Mouse (Mus musculus) stomach, postnatal 0 days (tissue): Measurements from ENCODE around the gene Ess2. TPM values are rescaled to one million over a fixed set of nuclear protein-coding genes. Genes with fewer than 3 reads are reported as not detected.
A peak's percentile ranks its signal among the peaks of the same experiment; 100 is the strongest.

Source experiments
- ATAC-seq: fragments of 200-750 bp; cut with Nextera tagmentation; 2 replicates; pipeline ENCODE4 v1.8.0; 2017; ENCODE audit not compliant: low FRiP score, low TSS enrichment
- DNase-seq: peaks from one replicate; pipeline ENCODE4 v3.0.0-alpha.2; 2016; ENCODE audit warnings: low spot score
- H3K27ac ChIP-seq: fragments of 300-500 bp; sonication (generic); replicated peaks from 2 replicates; pipeline ENCODE4 v1.5.1; 2014; ENCODE audit warnings: mild to moderate bottlenecking, control low read depth
- H3K27me3 ChIP-seq: fragments of 300-500 bp; sonication (generic); 2 replicates; pipeline ENCODE4 v1.6.1; 2014; ENCODE audit warnings: low read length; ENCODE audit not compliant: control insufficient read depth, insufficient read depth
- H3K36me3 ChIP-seq: fragments of 300-500 bp; sonication (generic); 2 replicates; pipeline ENCODE4 v1.6.1; 2014; ENCODE audit warnings: low read length, mixed read lengths; ENCODE audit not compliant: control insufficient read depth, insufficient read depth
- H3K4me1 ChIP-seq: fragments of 300-500 bp; sonication (generic); replicated peaks from 2 replicates; pipeline ENCODE4 v1.6.1; 2014; ENCODE audit warnings: antibody characterized with exemption; ENCODE audit not compliant: control insufficient read depth, insufficient read depth
- H3K4me2 ChIP-seq: fragments of 300-500 bp; sonication (generic); replicated peaks from 2 replicates; pipeline ENCODE4 v1.6.1; 2014; ENCODE audit warnings: low read depth, mild to moderate bottlenecking, control low read depth, moderate library complexity
- H3K4me3 ChIP-seq: fragments of 300-500 bp; sonication (generic); 2 replicates; pipeline ENCODE4 v1.5.1; 2014; ENCODE audit warnings: low read depth, low read length, control low read depth
- H3K9ac ChIP-seq: fragments of 300-500 bp; sonication (generic); 2 replicates; pipeline ENCODE4 v1.6.1; 2014; ENCODE audit warnings: mild to moderate bottlenecking, low read length, control low read depth, mixed read lengths
- H3K9me3 ChIP-seq: fragments of 300-500 bp; sonication (generic); 2 replicates; pipeline ENCODE4 v1.6.1; 2016; ENCODE audit warnings: low read length; ENCODE audit not compliant: control insufficient read depth
- CTCF ChIP-seq: IDR thresholded peaks from 2 replicates; pipeline ENCODE4 v1.5.1; 2016; ENCODE audit warnings: antibody characterized with exemption, low read depth, mild to moderate bottlenecking, moderate library complexity
- EP300 ChIP-seq: optimal IDR thresholded peaks from 2 replicates; pipeline ENCODE3; 2016; ENCODE audit warnings: antibody characterized with exemption
- WGBS: fragments of 180-500 bp; shearing (Covaris S2); extraction: QIAGEN DNeasy Blood & Tissue Kit; methylation state at CpG from one replicate; pipeline ENCODE4 v1.1.7; 2014; 5-methylcytosine and 5-hydroxymethylcytosine counted together
- polyA plus RNA-seq: library from polyadenylated mRNA; unstranded; fragments of >200 nt; fragmentation: Nextera tagmentation; extraction: Ambion mirVana; gene quantifications from 2 replicates; pipeline ENCODE4 v1.2.1, GENCODE M21; 2015

Gene Ess2
- polyA plus RNA-seq, 1 experiment from 2014 or later, result 15.6 TPM

DNA sequence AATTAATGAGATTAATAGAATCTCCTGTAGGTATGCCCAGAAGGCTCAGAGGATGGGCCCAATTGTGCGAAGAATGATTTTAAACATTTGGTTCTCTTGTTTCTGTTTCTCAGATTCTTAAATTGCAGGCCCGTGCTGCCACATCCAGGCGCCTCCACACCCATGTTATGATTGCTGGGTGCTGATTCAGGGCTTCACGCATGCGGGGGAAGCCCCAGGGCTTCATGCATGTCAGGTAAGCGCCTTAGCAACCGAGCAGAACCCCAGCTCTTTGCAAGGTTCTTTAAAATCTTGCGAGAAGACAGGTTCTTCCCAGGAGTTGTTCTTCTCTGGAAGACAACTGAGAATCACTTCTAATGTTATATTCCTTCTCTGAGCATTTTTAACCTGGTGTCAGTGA lies 32.3 kb upstream of the Ess2 start:
- H3K9ac ChIP-seq, result no peak overlapping the region
- H3K27me3 ChIP-seq, result no peaks in the 10 kb centered on the region
- H3K4me3 ChIP-seq, result no peak overlapping the region
- no peaks in the 10 kb centered on the region for H3K9me3 ChIP-seq
- H3K4me2 ChIP-seq, result no peak overlapping the region
- H3K27ac ChIP-seq, result no peak overlapping the region
- H3K4me1 ChIP-seq, result no peaks in the 10 kb centered on the region
- 59% methylated on average over 8 of the region's 8 CpGs for WGBS
- no peaks in the 10 kb centered on the region for H3K36me3 ChIP-seq
- ATAC-seq (no peak), DNase-seq (no peak)
- TF ChIP-seq EP300 (no peak), CTCF (no peak)

DNA sequence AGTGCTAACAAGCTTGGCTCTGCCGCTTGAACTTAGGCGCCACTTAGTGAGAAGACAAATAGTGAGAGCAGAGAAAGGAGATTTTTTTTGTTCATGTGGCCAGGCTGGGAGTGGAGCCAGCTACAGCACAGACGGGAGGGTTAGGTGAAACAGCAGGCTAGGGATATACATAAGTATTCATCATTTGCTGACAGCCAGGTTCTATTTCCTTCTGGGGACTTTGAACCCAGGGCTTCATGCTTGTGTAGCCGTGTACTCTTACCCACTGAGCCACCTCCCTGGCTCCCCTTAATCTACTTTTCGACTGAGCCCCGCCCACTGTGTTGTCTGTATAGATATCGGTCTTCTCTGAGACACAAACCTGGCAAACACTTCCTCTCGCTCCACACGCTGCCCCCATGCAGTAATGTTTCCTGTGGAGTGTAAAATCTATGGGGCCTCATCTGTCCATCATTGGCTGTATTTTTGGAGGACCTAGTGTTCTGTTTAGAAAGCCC lies 28.2 kb upstream of the Ess2 start:
- Histone ChIP-seq H3K9me3 (no peaks in the 10 kb centered on the region), H3K9ac (no peak overlapping the region), H3K36me3 (no peaks in the 10 kb centered on the region), H3K27ac (peak overlapping the region; percentile 83), H3K27me3 (no peaks in the 10 kb centered on the region), H3K4me3 (no peak overlapping the region), H3K4me2 (peak overlapping the region; percentile 27; the same call in 1 of the 2 replicates), H3K4me1 (no peaks in the 10 kb centered on the region)
- 21% methylated on average over 9 of the region's 9 CpGs for WGBS
- peak; percentile 74 for DNase-seq
- peak; percentile 87 for ATAC-seq
- no peak for TF ChIP-seq CTCF
- no peak for TF ChIP-seq EP300

DNA sequence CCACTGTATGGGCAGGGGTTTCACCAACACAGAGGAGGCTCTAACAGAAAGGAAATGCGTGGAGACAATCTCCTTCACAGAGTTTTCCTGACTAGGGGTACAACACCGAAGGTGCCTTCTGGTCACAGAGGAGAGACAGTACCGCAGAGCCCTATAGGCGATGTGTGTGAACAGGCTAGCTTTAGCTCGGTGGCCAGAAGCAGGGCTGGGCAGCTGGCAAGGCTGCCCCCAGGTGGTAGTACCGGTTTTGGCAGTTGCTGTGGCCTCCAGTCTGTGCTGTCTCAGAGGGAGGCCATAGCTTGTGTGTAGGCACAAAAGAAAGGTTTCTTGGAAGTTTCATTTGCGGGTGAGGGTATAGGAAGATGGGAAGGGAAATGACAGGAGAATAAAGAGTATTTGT lies 27.7 kb upstream of the Ess2 start:
- TF ChIP-seq CTCF (peak; percentile 85), EP300 (no peak)
- 7% methylated on average over 7 of the region's 7 CpGs for WGBS
- H3K4me3 ChIP-seq, result no peak overlapping the region
- H3K4me1 ChIP-seq, result no peaks in the 10 kb centered on the region
- H3K27me3 ChIP-seq, result no peaks in the 10 kb centered on the region
- H3K36me3 ChIP-seq, result no peaks in the 10 kb centered on the region
- peak; percentile 91 for DNase-seq
- peak overlapping the region; percentile 83 for H3K27ac ChIP-seq
- H3K9ac ChIP-seq, result 0 out of 2 replicates have a peak overlapping the region, but pooled peaks have one; percentile 13
- H3K4me2 ChIP-seq, result peak overlapping the region; percentile 27; the same call in 1 of the 2 replicates
- peak; percentile 91 for ATAC-seq
- no peaks in the 10 kb centered on the region for H3K9me3 ChIP-seq

DNA sequence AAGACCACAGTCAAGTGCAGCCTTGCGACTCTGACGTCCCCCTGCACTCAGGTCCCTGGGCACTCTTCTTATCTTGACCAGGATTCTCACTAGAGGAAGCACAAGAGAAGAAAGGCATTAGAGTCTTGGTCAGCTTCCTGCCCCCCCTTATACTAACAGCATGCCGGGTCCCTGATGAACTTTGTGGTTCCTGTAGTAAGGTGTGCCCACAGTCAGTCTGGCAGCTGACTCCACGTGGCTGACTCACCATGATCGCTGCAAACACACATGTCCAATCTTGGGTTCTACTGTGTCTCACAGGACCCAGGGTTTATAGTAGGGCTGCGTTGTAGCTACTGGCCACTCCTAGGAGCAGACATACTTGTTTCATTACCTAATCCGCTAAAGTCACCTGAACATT lies 27.0 kb upstream of the Ess2 start:
- H3K27ac ChIP-seq, result peak overlapping the region; percentile 83
- no peaks in the 10 kb centered on the region for H3K9me3 ChIP-seq

DNA sequence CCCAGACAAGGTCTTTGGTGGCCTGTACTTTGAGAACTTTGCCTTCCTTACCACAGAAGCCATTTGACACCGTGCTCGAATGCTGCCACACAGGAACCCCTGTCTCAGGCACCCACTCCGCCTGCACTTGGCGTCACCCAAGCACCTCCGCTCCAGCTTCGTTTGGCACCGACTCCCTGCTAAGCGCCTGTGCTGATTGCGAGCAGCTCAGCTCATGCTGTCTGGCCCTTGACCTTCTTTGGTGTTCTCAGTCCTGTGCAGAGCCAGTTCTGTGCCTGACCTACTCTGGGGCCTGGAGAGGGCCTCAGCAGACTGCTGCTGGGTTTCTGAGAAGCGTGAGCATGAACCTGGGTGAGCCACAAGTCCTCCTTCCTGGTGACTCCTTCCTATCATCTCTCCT lies 25.6 kb upstream of the Ess2 start:
- Histone ChIP-seq H3K4me2 (no peak overlapping the region), H3K9me3 (no peaks in the 10 kb centered on the region), H3K36me3 (no peaks in the 10 kb centered on the region), H3K27me3 (no peaks in the 10 kb centered on the region), H3K9ac (no peak overlapping the region), H3K27ac (peak overlapping the region; percentile 83), H3K4me1 (no peaks in the 10 kb centered on the region), H3K4me3 (no peak overlapping the region)
- TF ChIP-seq CTCF (no peak), EP300 (no peak)
- 60% methylated on average over 10 of the region's 10 CpGs for WGBS
- peak; percentile 45 for DNase-seq
- no peak for ATAC-seq

More for the DNA sequence above, 27.0 kb upstream of the Ess2 start:
- Histone ChIP-seq H3K4me1 (no peaks in the 10 kb centered on the region), H3K27me3 (no peaks in the 10 kb centered on the region), H3K4me3 (no peak overlapping the region), H3K4me2 (no peak overlapping the region), H3K36me3 (no peaks in the 10 kb centered on the region), H3K9ac (no peak overlapping the region; the same call in 1 of the 2 replicates)
- TF ChIP-seq EP300, result no peak
- no peak for TF ChIP-seq CTCF
- DNase-seq, result peak; percentile 79
- 47% methylated on average over 7 of the region's 7 CpGs for WGBS
- ATAC-seq, result peak; percentile 87

DNA sequence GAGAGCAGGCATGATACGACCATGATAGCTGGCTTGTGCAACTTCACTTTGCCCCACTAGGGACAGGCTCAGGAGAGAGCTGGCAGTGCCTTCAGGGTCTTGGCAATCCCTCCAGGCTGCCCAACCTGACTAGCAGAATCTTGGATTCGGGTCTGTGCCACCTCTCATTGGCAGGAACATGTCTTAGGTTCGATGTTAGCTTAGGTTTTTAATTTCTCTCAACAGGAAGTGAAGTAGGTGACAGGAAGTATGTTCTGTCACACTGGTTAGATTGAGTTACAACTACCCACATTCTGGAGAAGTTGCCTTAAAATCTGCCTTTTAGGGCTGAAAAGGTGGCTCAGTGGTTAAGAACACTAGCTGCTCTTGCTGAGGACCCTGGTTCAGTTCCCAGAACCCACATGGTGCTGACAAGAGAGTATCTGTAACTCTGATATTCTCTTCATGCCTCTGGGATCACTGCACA lies 23.3 kb upstream of the Ess2 start:
- TF ChIP-seq CTCF, result no peak
- no peak for TF ChIP-seq EP300
- no peak overlapping the region for H3K4me2 ChIP-seq
- no peak overlapping the region for H3K4me3 ChIP-seq
- DNase-seq (no peak), ATAC-seq (no peak)
- 59% methylated on average over 3 of the region's 3 CpGs for WGBS
- no peaks in the 10 kb centered on the region for H3K4me1 ChIP-seq
- no peaks in the 10 kb centered on the region for H3K36me3 ChIP-seq
- H3K27ac ChIP-seq, result peak overlapping the region; percentile 63; the same call in 1 of the 2 replicates
- H3K9me3 ChIP-seq, result no peaks in the 10 kb centered on the region
- no peak overlapping the region for H3K9ac ChIP-seq
- H3K27me3 ChIP-seq, result no peaks in the 10 kb centered on the region
